Mouse (Mus musculus) lung, adult 18-20 months (tissue): ENCODE data around the gene Entpd3.
"Not testable (repeated sequence)": the region's sequence is repeated elsewhere in the genome, so short reads cannot be mapped to it uniquely, and the experiment has no call there.

Experiments used
- DNase-seq, 2 experiments: peaks; one replicate each; pipeline ENCODE4 v3.0.0; 2022; ENCODE audit warnings: mixed read lengths in 2 of 2

The Entpd3 gene

GRCm38 (mm10) chr9:120539662-120540251 lies at the start of gene Entpd3:
TSS of gene Entpd3 (plus strand) at chr9:120539818.
- DNase-seq: peak; percentile 27 to 33

GRCm38 (mm10) chr9:120491509-120491908 lies 48.1 kb upstream of the Entpd3 start:
- DNase-seq: no peak

- DNase-seq: no peak
Observed at GRCm38 (mm10) chr9:120492010-120492399, 47.6 kb upstream of the Entpd3 start, which contains the start of gene Eif1b. TSS of gene Eif1b (plus strand) at chr9:120492232.

- DNase-seq: peak; percentile 72 to 75
Observed at GRCm38 (mm10) chr9:120492400-120493351, 46.9 kb upstream of the Entpd3 start.

- DNase-seq: no peak
Observed at GRCm38 (mm10) chr9:120493781-120494180, 45.8 kb upstream of the Entpd3 start.

- peak; percentile 62 to 76 for DNase-seq
Observed at GRCm38 (mm10) chr9:120496691-120497090, 42.9 kb upstream of the Entpd3 start.

- DNase-seq: no peak
Observed at GRCm38 (mm10) chr9:120497983-120498382, 41.6 kb upstream of the Entpd3 start.

- DNase-seq: no peak
Observed at GRCm38 (mm10) chr9:120501191-120501902, 38.3 kb upstream of the Entpd3 start.

- peak; percentile 49 to 70 for DNase-seq
Observed at GRCm38 (mm10) chr9:120502013-120502412, 37.6 kb upstream of the Entpd3 start.

- DNase-seq: no peak
Observed at GRCm38 (mm10) chr9:120504423-120504822, 35.2 kb upstream of the Entpd3 start.

- no peak for DNase-seq
Observed at GRCm38 (mm10) chr9:120511781-120512180, 27.8 kb upstream of the Entpd3 start.

GRCm38 (mm10) chr9:120516720-120517119 lies 22.9 kb upstream of the Entpd3 start:
- no peak for DNase-seq

GRCm38 (mm10) chr9:120518946-120519345 lies 20.7 kb upstream of the Entpd3 start:
- DNase-seq: no peak

GRCm38 (mm10) chr9:120519469-120520125 lies 20.0 kb upstream of the Entpd3 start:
- DNase-seq: no peak

- DNase-seq: no peak
Observed at GRCm38 (mm10) chr9:120521161-120521560, 18.5 kb upstream of the Entpd3 start.

- no peak for DNase-seq
Observed at GRCm38 (mm10) chr9:120527270-120527669, 12.3 kb upstream of the Entpd3 start.

GRCm38 (mm10) chr9:120527919-120528318 lies 11.7 kb upstream of the Entpd3 start:
- DNase-seq: no peak

- DNase-seq: no peak
Observed at GRCm38 (mm10) chr9:120528815-120529510, 10.7 kb upstream of the Entpd3 start.

GRCm38 (mm10) chr9:120530471-120530870 lies 9.1 kb upstream of the Entpd3 start:
- DNase-seq: no peak

- no peak for DNase-seq
Observed at GRCm38 (mm10) chr9:120532062-120532461, 7.6 kb upstream of the Entpd3 start.

- no peak for DNase-seq
Observed at GRCm38 (mm10) chr9:120532691-120533090, 6.9 kb upstream of the Entpd3 start.

GRCm38 (mm10) chr9:120533446-120533950 lies 6.1 kb upstream of the Entpd3 start:
- not testable (repeated sequence) for DNase-seq
